ENCODE assay signal across 19 mouse cellular contexts in genomic region chr1:156381217-156381616, GRCm38 (mm10). TPM values are rescaled to one million over a fixed set of nuclear protein-coding genes. Genes with fewer than 3 reads are reported as not detected.
"Had no signal": no experiment of that assay in that cellular context is flagged by ENCODE, and none has a peak within 500 bp of the region (broad histone marks: within the 10 kb centered on the region; RNA-seq: fewer than 3 reads in every experiment).

No protein-coding gene starts in this region.

- H3K9ac ChIP-seq: limb, embryonic 15.5 days; liver, embryonic 15.5 days; lung, embryonic 14.5 days; midbrain, embryonic 15.5 days; neural tube, embryonic 13.5 days had no signal

- H3K36me3 ChIP-seq: limb, embryonic 15.5 days; liver, embryonic 15.5 days; midbrain, embryonic 15.5 days; neural tube, embryonic 13.5 days had no signal

- H3K27me3 ChIP-seq: limb, embryonic 15.5 days; liver, embryonic 15.5 days; megakaryocyte, embryonic 14.5 days; midbrain, embryonic 15.5 days; neural tube, embryonic 13.5 days had no signal

- DNase-seq: kidney, adult 9 months; kidney, postnatal 10 days; layer of hippocampus, adult 9-11 months; layer of hippocampus, postnatal 36 days; lung, embryonic 14.5 days; lung, postnatal 10 days; right cerebral cortex, adult 18-20 months; right cerebral cortex, postnatal 25 days; thymus, postnatal 25 days had no signal

- ATAC-seq: intestine, postnatal 0 days; midbrain, embryonic 15.5 days had no signal

- H3K27ac ChIP-seq: limb, embryonic 15.5 days; liver, embryonic 15.5 days; macrophage; midbrain, embryonic 15.5 days; neural tube, embryonic 13.5 days had no signal

- H3K9me3 ChIP-seq: limb, embryonic 15.5 days; liver, embryonic 15.5 days; midbrain, embryonic 15.5 days; neural tube, embryonic 13.5 days had no signal

- H3K4me3 ChIP-seq: limb, embryonic 15.5 days; liver, embryonic 15.5 days; megakaryocyte, embryonic 14.5 days; midbrain, embryonic 15.5 days; neural tube, embryonic 13.5 days had no signal

- H3K4me2 ChIP-seq: limb, embryonic 15.5 days; liver, embryonic 15.5 days; lung, embryonic 14.5 days; midbrain, embryonic 11.5 days; midbrain, embryonic 15.5 days; neural tube, embryonic 13.5 days had no signal

- H3K4me1 ChIP-seq: limb, embryonic 15.5 days; liver, embryonic 15.5 days; midbrain, embryonic 15.5 days; neural tube, embryonic 13.5 days had no signal

RNA-seq across cellular contexts. Expression of gene Axdnd1, which starts 39.7 kb away (rescaled TPM):
- polyA plus RNA-seq: intestine, postnatal 0 days; large intestine, adult 2 months; liver, embryonic 15.5 days; small intestine, adult 2 months had no signal
